Mouse (Mus musculus) midbrain, embryonic 16.5 days (tissue): ENCODE results near the gene Dtx1. TPM values are rescaled to one million over a fixed set of nuclear protein-coding genes. Genes with fewer than 3 reads are reported as not detected.
A peak's percentile ranks its signal among the peaks of the same experiment; 100 is the strongest.

Source experiments
- ATAC-seq: fragments of 200-750 bp; cut with Nextera tagmentation; 2 replicates; pipeline ENCODE4 v1.8.0; 2017; ENCODE audit warnings: moderate TSS enrichment
- H3K27ac ChIP-seq: fragments of 300-500 bp; sonication (generic); 2 replicates; pipeline ENCODE4 v1.5.1; 2014; ENCODE audit warnings: mild to moderate bottlenecking, low read length, mixed read lengths
- H3K27me3 ChIP-seq: fragments of 300-500 bp; sonication (generic); 2 replicates; pipeline ENCODE4 v1.6.1; 2014; ENCODE audit warnings: low read depth, low read length, mixed read lengths; ENCODE audit not compliant: control insufficient read depth, insufficient read depth
- H3K36me3 ChIP-seq: fragments of 300-500 bp; sonication (generic); 2 replicates; pipeline ENCODE4 v1.6.1; 2014; ENCODE audit warnings: mild to moderate bottlenecking, low read length, moderate library complexity, mixed read lengths; ENCODE audit not compliant: control insufficient read depth, insufficient read depth
- H3K4me1 ChIP-seq: fragments of 300-500 bp; sonication (generic); 2 replicates; pipeline ENCODE4 v1.6.1; 2014; ENCODE audit warnings: mild to moderate bottlenecking, low read length, mixed read lengths; ENCODE audit not compliant: control insufficient read depth, insufficient read depth
- H3K4me2 ChIP-seq: fragments of 300-500 bp; sonication (generic); 2 replicates; pipeline ENCODE4 v1.6.1; 2014; ENCODE audit warnings: mild to moderate bottlenecking, low read length, mixed read lengths
- H3K4me3 ChIP-seq: fragments of 300-500 bp; sonication (generic); 2 replicates; pipeline ENCODE4 v1.5.1; 2014; ENCODE audit warnings: low read depth, mild to moderate bottlenecking, low read length, moderate library complexity, mixed read lengths
- H3K9ac ChIP-seq: fragments of 300-500 bp; sonication (generic); 2 replicates; pipeline ENCODE4 v1.6.1; 2014; ENCODE audit warnings: low read depth, low read length, mixed read lengths
- H3K9me3 ChIP-seq: fragments of 300-500 bp; sonication (generic); replicated peaks from 2 replicates; pipeline ENCODE4 v1.6.1; 2014; ENCODE audit warnings: mild to moderate bottlenecking, low read length, mixed read lengths; ENCODE audit not compliant: control insufficient read depth, poor library complexity, severe bottlenecking
- WGBS: fragments of 180-500 bp; shearing (Covaris S2); extraction: QIAGEN DNeasy Blood & Tissue Kit; methylation state at CpG from one replicate; pipeline ENCODE4 v1.1.7; 2014; 5-methylcytosine and 5-hydroxymethylcytosine counted together
- polyA plus RNA-seq: library from polyadenylated mRNA; unstranded; fragments of >200 nt; fragmentation: Nextera tagmentation; extraction: Ambion mirVana; gene quantifications from 2 replicates; pipeline ENCODE4 v1.2.1, GENCODE M21; 2015

The Dtx1 gene
- polyA plus RNA-seq, 1 experiment from 2014 or later: 49.6 TPM

- no peak overlapping the region for H3K9ac ChIP-seq
These were observed 37.2 kb downstream of the Dtx1 start for GRCm38 (mm10) chr5:120674229-120675145.

GRCm38 (mm10) chr5:120673626-120674025, 38.1 kb downstream of the Dtx1 start:
- Histone ChIP-seq H3K9me3 (no peaks in the 10 kb centered on the region), H3K4me3 (no peak overlapping the region), H3K4me2 (no peak overlapping the region), H3K27me3 (no peaks in the 10 kb centered on the region), H3K27ac (no peak overlapping the region), H3K9ac (no peak overlapping the region), H3K4me1 (0 out of 2 replicates have a peak, but pooled peaks cover 6% of the 10 kb centered on the region), H3K36me3 (no peaks in the 10 kb centered on the region)
- 12% methylated on average over 12 of the region's 12 CpGs for WGBS
- ATAC-seq: no peak

More at GRCm38 (mm10) chr5:120674229-120675145, 37.2 kb downstream of the Dtx1 start:
- no peak overlapping the region for H3K27ac ChIP-seq
- H3K4me3 ChIP-seq: no peak overlapping the region
- no peak; the same call in 1 of the 2 replicates for ATAC-seq
- 31% methylated on average over 21 of the region's 21 CpGs for WGBS
- peaks cover 8% of the 10 kb centered on the region for H3K4me1 ChIP-seq
- no peaks in the 10 kb centered on the region for H3K27me3 ChIP-seq
- no peaks in the 10 kb centered on the region for H3K9me3 ChIP-seq
- no peak overlapping the region for H3K4me2 ChIP-seq
- no peaks in the 10 kb centered on the region for H3K36me3 ChIP-seq

- ATAC-seq: no peak
- no peak overlapping the region for H3K4me3 ChIP-seq
- no peaks in the 10 kb centered on the region for H3K36me3 ChIP-seq
- no peaks in the 10 kb centered on the region for H3K27me3 ChIP-seq
- H3K9ac ChIP-seq: no peak overlapping the region
- WGBS: 81% methylated on average over 3 of the region's 3 CpGs
- no peaks in the 10 kb centered on the region for H3K9me3 ChIP-seq
- H3K4me1 ChIP-seq: 0 out of 2 replicates have a peak, but pooled peaks cover 6% of the 10 kb centered on the region
- H3K27ac ChIP-seq: no peak overlapping the region
- no peak overlapping the region for H3K4me2 ChIP-seq
These were observed 39.9 kb downstream of the Dtx1 start for GRCm38 (mm10) chr5:120671865-120672264.

- H3K4me2 ChIP-seq: no peak overlapping the region
- no peak overlapping the region for H3K27ac ChIP-seq
- no peak overlapping the region for H3K4me3 ChIP-seq
- no peaks in the 10 kb centered on the region for H3K27me3 ChIP-seq
- H3K4me1 ChIP-seq: 0 out of 2 replicates have a peak, but pooled peaks cover 6% of the 10 kb centered on the region
- no peak for ATAC-seq
- no peaks in the 10 kb centered on the region for H3K36me3 ChIP-seq
- no peak overlapping the region for H3K9ac ChIP-seq
- WGBS: 91% methylated on average over 7 of the region's 7 CpGs
- no peaks in the 10 kb centered on the region for H3K9me3 ChIP-seq
These were observed 41.6 kb downstream of the Dtx1 start for GRCm38 (mm10) chr5:120670132-120670531.

- Histone ChIP-seq H3K9ac (no peak overlapping the region), H3K4me2 (no peak overlapping the region), H3K27me3 (no peaks in the 10 kb centered on the region), H3K9me3 (no peaks in the 10 kb centered on the region), H3K36me3 (no peaks in the 10 kb centered on the region), H3K4me1 (no peaks in the 10 kb centered on the region), H3K27ac (no peak overlapping the region), H3K4me3 (no peak overlapping the region)
- WGBS: 76% methylated on average over 7 of the region's 7 CpGs
- no peak for ATAC-seq
These were observed 43.0 kb downstream of the Dtx1 start for GRCm38 (mm10) chr5:120668761-120669160.

GRCm38 (mm10) chr5:120664888-120665287, 46.8 kb downstream of the Dtx1 start:
- Histone ChIP-seq H3K4me3 (no peak overlapping the region), H3K4me2 (no peak overlapping the region), H3K36me3 (no peaks in the 10 kb centered on the region), H3K9ac (no peak overlapping the region), H3K27ac (no peak overlapping the region), H3K9me3 (no peaks in the 10 kb centered on the region), H3K27me3 (no peaks in the 10 kb centered on the region), H3K4me1 (peaks cover 11% of the 10 kb centered on the region)
- 60% methylated on average over 2 of the region's 2 CpGs for WGBS
- ATAC-seq: no peak

GRCm38 (mm10) chr5:120660816-120661215, 50.9 kb downstream of the Dtx1 start:
- peak; percentile 73 for ATAC-seq
- no peaks in the 10 kb centered on the region for H3K27me3 ChIP-seq
- peak overlapping the region; percentile 92 for H3K27ac ChIP-seq
- WGBS: 11% methylated on average over 5 of the region's 5 CpGs
- H3K9ac ChIP-seq: peak overlapping the region; percentile 28; the same call in 1 of the 2 replicates
- no peaks in the 10 kb centered on the region for H3K9me3 ChIP-seq
- H3K4me2 ChIP-seq: 0 out of 2 replicates have a peak overlapping the region, but pooled peaks have one; percentile 8
- H3K4me1 ChIP-seq: peaks cover 14% of the 10 kb centered on the region
- no peaks in the 10 kb centered on the region for H3K36me3 ChIP-seq
- H3K4me3 ChIP-seq: no peak overlapping the region

GRCm38 (mm10) chr5:120656281-120656751, 55.4 kb downstream of the Dtx1 start:
- Histone ChIP-seq H3K36me3 (no peaks in the 10 kb centered on the region), H3K4me2 (no peak overlapping the region), H3K4me1 (peaks cover 11% of the 10 kb centered on the region), H3K4me3 (no peak overlapping the region), H3K9ac (no peak overlapping the region), H3K9me3 (no peaks in the 10 kb centered on the region), H3K27ac (no peak overlapping the region), H3K27me3 (peaks cover 2% of the 10 kb centered on the region; the same call in 1 of the 2 replicates)
- no peak for ATAC-seq
- 84% methylated on average over 12 of the region's 12 CpGs for WGBS

GRCm38 (mm10) chr5:120653873-120654272, 57.9 kb downstream of the Dtx1 start:
- WGBS: 87% methylated on average over 2 of the region's 2 CpGs

More at GRCm38 (mm10) chr5:120653873-120654272, 57.9 kb downstream of the Dtx1 start:
- Histone ChIP-seq H3K27ac (no peak overlapping the region), H3K27me3 (peaks cover 21% of the 10 kb centered on the region), H3K9me3 (no peaks in the 10 kb centered on the region), H3K4me2 (no peak overlapping the region), H3K4me1 (peaks cover 9% of the 10 kb centered on the region), H3K9ac (no peak overlapping the region), H3K36me3 (no peaks in the 10 kb centered on the region), H3K4me3 (no peak overlapping the region)
- no peak for ATAC-seq
